Mouse (Mus musculus): ENCODE measurements around the gene Gm5460.

Gm5460 gene

GRCm38 (mm10) chr14:34077222-34077621, 60.7 kb downstream of the Gm5460 start:
- DNase-seq = no peak

- no peak for DNase-seq
Measured at GRCm38 (mm10) chr14:34078293-34078692, 61.7 kb downstream of the Gm5460 start.

GRCm38 (mm10) chr14:34080321-34080997, 63.9 kb downstream of the Gm5460 start:
- peak; percentile 31 to 67 for DNase-seq

GRCm38 (mm10) chr14:34085731-34086130, 69.2 kb downstream of the Gm5460 start, which contains the start of gene Anxa8:
TSS of gene Anxa8 (plus strand) at chr14:34085981.
- DNase-seq = no peak

- DNase-seq = no peak
Measured at GRCm38 (mm10) chr14:34086806-34087205, 70.2 kb downstream of the Gm5460 start.

GRCm38 (mm10) chr14:34087856-34088398, 71.4 kb downstream of the Gm5460 start:
- no peak for DNase-seq

GRCm38 (mm10) chr14:34089796-34090195, 73.2 kb downstream of the Gm5460 start:
- no peak for DNase-seq

- no peak for DNase-seq
Measured at GRCm38 (mm10) chr14:34091475-34091874, 74.9 kb downstream of the Gm5460 start.

GRCm38 (mm10) chr14:34092856-34093255, 76.3 kb downstream of the Gm5460 start:
- no peak for DNase-seq

- DNase-seq = no peak
Measured at GRCm38 (mm10) chr14:34096161-34096560, 79.6 kb downstream of the Gm5460 start.
